Mouse (Mus musculus) limb, embryonic 10.5 days (tissue): ENCODE results near the gene Ddx19a. TPM values are rescaled to one million over a fixed set of nuclear protein-coding genes. Genes with fewer than 3 reads are reported as not detected.
"Not testable (repeated sequence)": the region's sequence is repeated elsewhere in the genome, so short reads cannot be mapped to it uniquely, and the experiment has no call there.

Source experiments
- DNase-seq: peaks from one replicate; pipeline ENCODE4 v3.0.0-alpha.2; 2017; ENCODE audit warnings: low spot score
- H3K27ac ChIP-seq: fragments of 300-500 bp; sonication (generic); 2 replicates; pipeline ENCODE4 v1.5.1; 2016; ENCODE audit warnings: mild to moderate bottlenecking
- H3K27me3 ChIP-seq: fragments of 300-500 bp; sonication (generic); 2 replicates; pipeline ENCODE4 v1.6.1; 2016; ENCODE audit warnings: low read depth, mild to moderate bottlenecking; ENCODE audit not compliant: poor library complexity, severe bottlenecking
- H3K36me3 ChIP-seq: fragments of 300-500 bp; sonication (generic); 2 replicates; pipeline ENCODE4 v1.6.1; 2016; ENCODE audit warnings: mild to moderate bottlenecking, moderate library complexity
- H3K4me1 ChIP-seq: fragments of 300-500 bp; sonication (generic); 2 replicates; pipeline ENCODE4 v1.6.1; 2016
- H3K4me3 ChIP-seq: fragments of 300-500 bp; sonication (generic); 2 replicates; pipeline ENCODE4 v1.5.1; 2016; ENCODE audit warnings: mild to moderate bottlenecking, moderate library complexity
- H3K9me3 ChIP-seq: fragments of 300-500 bp; sonication (generic); replicated peaks from 2 replicates; pipeline ENCODE4 v1.6.1; 2016; ENCODE audit warnings: mild to moderate bottlenecking
- WGBS: fragments of 180-500 bp; shearing (Covaris S2); methylation state at CpG from one replicate; pipeline ENCODE4 v1.1.7; 2016; 5-methylcytosine and 5-hydroxymethylcytosine counted together
- polyA plus RNA-seq: library from polyadenylated mRNA; unstranded; fragments of >200 nt; fragmentation: Nextera tagmentation; extraction: Ambion mirVana; gene quantifications from 2 replicates; pipeline ENCODE4 v1.2.1, GENCODE M21; 2016

The Ddx19a gene
- polyA plus RNA-seq, 1 experiment from 2014 or later: 24.0 TPM

DNA sequence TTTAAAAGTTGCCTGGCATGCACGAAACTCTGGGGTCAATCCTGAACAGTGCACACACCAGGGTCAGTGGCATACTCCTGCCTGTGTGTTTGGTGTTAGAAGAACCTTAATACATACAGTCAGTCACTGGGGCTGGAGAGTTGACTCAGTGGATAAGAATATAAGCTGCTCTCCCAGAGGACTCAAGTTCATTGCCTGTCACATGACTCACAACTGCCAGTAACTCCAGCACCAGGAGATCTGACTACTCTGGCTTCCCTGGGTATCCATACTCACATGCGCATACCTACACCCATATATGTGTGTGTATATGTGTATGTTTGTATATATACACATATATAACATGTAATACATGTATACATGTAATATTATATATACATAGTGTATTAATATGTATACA is 34.5 kb downstream of the Ddx19a start:
- H3K4me1 ChIP-seq: no peaks in the 10 kb centered on the region
- no peak overlapping the region for H3K27ac ChIP-seq
- no peak overlapping the region for H3K4me3 ChIP-seq
- DNase-seq: no peak
- no peaks in the 10 kb centered on the region for H3K27me3 ChIP-seq
- 91% methylated on average over 2 of the region's 2 CpGs for WGBS
- H3K9me3 ChIP-seq: no peaks in the 10 kb centered on the region
- peaks cover 92% of the 10 kb centered on the region for H3K36me3 ChIP-seq

DNA sequence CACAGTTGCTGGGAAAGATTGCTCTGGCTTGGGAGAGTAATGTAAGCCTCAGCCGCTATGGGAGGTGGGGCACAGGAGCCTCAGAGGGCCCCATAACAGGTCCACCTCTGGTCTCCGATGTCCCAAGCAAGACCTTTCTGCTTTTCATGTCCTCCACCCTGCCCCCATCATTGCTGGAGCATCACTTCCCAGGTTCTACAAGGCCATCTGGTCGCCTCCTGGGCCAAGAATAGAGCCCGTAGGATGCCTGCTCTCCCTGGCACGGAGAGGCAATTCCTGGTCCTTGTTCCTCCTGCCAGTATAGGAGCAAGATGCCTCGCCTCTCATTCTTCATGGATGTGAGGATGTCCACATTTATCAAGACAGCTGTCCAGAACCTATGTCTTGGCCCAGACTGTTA is 37.7 kb downstream of the Ddx19a start:
- 93% methylated on average over 6 of the region's 6 CpGs for WGBS
- Histone ChIP-seq H3K27ac (no peak overlapping the region), H3K4me1 (no peaks in the 10 kb centered on the region), H3K4me3 (no peak overlapping the region), H3K27me3 (no peaks in the 10 kb centered on the region), H3K36me3 (peaks cover 91% of the 10 kb centered on the region), H3K9me3 (no peaks in the 10 kb centered on the region)
- DNase-seq: no peak

DNA sequence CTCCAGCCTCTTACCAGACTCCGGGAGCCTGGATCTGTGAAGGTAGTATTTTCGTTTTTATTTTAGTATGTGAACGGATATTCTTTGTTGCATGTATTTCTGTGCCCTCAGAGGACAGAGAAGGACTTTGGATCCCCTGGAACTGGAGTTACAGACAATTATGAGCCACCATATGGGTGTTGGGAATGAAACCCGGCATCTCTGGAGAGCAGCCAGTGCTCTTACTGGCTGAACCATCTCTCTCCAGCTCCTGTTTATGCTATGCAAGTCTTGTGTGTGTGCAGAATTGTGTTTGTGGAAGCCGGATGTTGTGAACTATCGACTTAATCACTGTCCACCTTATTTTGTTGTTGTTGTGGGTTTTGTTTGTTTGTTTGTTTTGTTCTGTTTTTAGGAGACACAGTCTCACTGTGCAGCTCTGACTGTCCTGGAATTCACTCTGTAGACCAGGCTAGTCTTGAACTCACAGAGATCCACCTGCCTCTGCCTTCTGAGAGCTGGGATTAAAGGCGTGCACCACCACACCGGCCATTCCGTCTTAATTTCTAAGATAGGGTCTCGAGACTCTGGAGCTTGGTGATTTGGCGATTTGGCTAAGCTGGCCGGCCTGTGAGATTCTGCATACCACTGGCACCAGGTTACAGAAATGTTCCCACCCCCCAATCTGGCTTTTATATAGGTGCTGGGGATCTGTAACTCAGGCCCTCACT is 38.4 kb downstream of the Ddx19a start:
- no peak for DNase-seq
- Histone ChIP-seq H3K27ac (no peak overlapping the region), H3K4me1 (no peaks in the 10 kb centered on the region), H3K9me3 (no peaks in the 10 kb centered on the region), H3K4me3 (no peak overlapping the region), H3K36me3 (peaks cover 91% of the 10 kb centered on the region), H3K27me3 (no peaks in the 10 kb centered on the region)
- 94% methylated on average over 12 of the region's 12 CpGs for WGBS

DNA sequence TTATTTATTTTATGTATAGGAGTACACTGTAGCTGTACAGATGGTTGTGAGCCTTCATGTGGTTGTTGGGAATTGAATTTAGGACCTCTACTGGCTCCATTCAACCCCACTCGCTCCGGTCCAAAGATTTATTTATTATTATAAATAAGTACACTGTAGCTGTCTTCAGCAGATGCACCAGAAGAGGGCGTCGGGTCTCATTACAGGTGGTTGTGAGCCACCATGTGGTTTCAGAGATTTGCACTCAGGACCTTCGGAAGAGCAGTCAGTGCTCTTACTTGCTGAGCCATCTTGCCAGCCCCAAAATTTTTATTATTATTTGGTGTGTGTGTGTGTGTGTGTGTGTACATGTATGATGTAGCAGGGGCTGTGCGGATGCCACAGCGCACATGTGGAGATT is 39.0 kb downstream of the Ddx19a start:
- not testable (repeated sequence) for H3K4me3 ChIP-seq, H3K4me1 ChIP-seq, DNase-seq, H3K9me3 ChIP-seq, H3K27ac ChIP-seq, H3K27me3 ChIP-seq
- H3K36me3 ChIP-seq: peaks cover 91% of the 10 kb centered on the region
- WGBS: 91% methylated on average over 7 of the region's 7 CpGs

DNA sequence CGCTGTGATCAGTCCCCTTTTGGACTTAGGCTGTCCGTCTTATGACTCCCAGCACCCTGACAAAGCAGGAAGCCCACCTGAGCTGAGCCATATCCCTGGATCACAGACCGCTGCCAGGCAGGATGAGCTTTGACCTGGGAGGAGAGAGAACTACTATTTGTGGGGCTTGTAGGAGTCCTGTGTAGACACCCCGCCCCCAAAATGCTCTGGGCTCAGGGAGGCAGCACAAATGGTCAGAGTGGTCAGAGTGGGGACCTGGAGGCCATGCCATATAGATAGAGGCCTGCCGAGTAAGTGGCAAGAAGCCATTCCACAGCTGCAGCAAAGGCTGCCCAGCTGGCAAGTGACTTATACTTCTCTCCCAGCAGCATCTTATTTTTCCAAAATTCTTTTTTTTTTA is 39.5 kb downstream of the Ddx19a start:
- H3K27ac ChIP-seq: no peak overlapping the region
- H3K27me3 ChIP-seq: no peaks in the 10 kb centered on the region
- no peak overlapping the region for H3K4me3 ChIP-seq
- DNase-seq: no peak
- peaks cover 90% of the 10 kb centered on the region for H3K36me3 ChIP-seq
- no peaks in the 10 kb centered on the region for H3K9me3 ChIP-seq
- WGBS: 91% methylated on average over 5 of the region's 5 CpGs
- no peaks in the 10 kb centered on the region for H3K4me1 ChIP-seq

DNA sequence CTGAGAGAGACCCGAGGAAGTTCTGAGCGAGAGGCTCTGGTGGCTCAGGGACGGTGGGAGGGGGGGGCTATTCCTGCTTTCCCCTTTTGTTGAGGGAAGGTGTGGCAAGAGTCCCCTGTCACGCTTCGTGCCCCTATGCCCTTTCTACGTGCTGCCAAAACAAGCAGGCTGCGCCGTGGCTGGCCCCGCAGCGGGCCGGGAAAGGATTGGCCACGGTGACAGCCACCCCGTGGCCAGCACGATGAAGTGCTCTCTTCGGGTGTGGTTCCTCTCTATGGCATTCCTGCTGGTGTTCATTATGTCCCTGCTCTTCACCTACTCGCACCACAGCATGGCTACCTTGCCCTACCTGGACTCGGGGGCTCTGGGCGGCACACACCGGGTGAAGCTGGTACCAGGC is 40.1 kb downstream of the Ddx19a start:
- H3K4me1 ChIP-seq: no peaks in the 10 kb centered on the region
- H3K27ac ChIP-seq: no peak overlapping the region
- no peaks in the 10 kb centered on the region for H3K27me3 ChIP-seq
- H3K9me3 ChIP-seq: no peaks in the 10 kb centered on the region
- H3K36me3 ChIP-seq: peaks cover 89% of the 10 kb centered on the region
- WGBS: 93% methylated on average over 19 of the region's 19 CpGs
- H3K4me3 ChIP-seq: no peak overlapping the region
- DNase-seq: no peak

DNA sequence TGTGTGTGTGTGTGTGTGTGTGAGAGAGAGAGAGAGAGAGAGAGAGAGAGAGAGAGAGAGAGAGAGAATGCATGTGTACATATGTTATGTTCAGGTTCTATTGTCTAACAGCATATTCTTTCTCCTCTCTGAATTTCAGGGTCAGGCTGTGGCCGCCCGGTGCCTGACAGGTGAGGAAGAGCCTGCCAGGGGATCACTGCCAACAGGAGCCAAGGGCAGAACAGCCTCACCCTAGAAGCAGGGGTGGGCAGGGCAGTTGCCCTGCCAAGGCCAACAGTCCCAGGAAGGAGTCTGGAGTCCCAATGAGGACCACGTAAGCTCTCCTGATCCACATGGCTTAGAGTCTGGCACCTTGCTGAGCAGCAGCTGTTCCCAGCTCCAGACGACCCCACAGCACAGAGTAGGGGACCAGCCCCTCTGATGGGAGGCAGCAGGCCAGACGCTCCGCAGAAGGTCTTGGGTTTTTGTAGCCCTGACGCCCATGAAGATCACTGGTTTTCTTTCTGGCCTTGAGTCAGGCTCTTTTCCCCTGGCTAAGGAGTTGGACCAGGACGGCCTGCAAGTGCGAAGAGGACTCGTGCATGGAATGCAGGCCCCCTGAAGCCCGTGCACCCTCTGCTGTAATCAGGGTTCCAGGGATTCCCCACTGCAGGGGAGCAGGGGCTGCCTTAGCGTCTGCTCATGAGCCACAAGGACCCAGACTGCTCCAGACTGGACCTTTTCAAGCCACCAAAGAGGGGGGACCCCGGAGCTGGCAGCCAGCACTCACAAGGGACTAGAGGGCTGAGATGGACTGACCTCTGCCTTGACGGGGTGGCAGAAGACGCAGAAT is 40.8 kb downstream of the Ddx19a start:
- Histone ChIP-seq H3K27me3 (no peaks in the 10 kb centered on the region), H3K4me1 (no peaks in the 10 kb centered on the region), H3K36me3 (peaks cover 89% of the 10 kb centered on the region), H3K9me3 (no peaks in the 10 kb centered on the region), H3K27ac (no peak overlapping the region), H3K4me3 (no peak overlapping the region)
- DNase-seq: no peak
- 91% methylated on average over 15 of the region's 15 CpGs for WGBS

DNA sequence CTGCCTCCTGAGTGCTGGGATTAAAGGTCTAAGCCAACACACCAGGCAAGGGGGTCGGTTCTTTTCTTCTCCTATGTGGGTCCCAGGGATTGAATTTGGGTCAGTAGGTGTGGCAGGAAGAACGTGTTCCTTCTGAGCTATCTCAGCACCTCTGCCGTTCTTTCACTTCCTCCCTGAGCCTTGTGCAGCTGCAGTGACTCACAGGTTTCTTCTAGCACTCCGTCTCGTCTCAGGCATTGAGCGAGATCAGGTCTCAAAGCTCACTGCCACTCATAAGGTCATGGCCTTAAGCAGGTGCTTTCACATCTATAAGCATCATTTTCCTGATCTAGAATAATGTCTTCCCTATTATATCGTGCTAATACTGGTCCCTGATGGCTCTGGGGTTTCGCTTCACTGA is 42.8 kb downstream of the Ddx19a start:
- peaks cover 93% of the 10 kb centered on the region for H3K36me3 ChIP-seq

DNA sequence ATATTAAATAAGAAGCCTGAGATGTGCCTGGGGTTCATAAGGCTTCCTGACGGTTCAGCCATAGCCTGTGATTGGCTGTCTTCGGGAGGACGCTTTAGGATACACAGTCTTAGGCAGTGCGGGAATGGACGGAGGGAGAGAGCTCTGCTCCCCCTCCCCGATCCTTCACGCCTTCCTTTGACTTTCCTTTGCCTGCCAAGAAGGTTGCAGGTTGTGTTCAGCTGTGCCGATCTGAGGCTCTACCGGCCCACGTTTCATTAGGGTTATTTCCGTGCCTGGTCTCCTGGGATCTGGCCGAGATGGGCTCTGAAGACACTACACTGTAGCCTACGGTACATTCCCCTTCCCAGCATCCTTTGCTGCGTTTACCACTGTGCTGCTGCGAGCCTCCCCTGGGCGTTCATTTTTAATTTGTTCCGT is 47.5 kb downstream of the Ddx19a start:
- WGBS: 84% methylated on average over 17 of the region's 17 CpGs
- no peak overlapping the region for H3K27ac ChIP-seq
- 0 out of 2 replicates have a peak, but pooled peaks cover 3% of the 10 kb centered on the region for H3K4me1 ChIP-seq
- H3K4me3 ChIP-seq: no peak overlapping the region
- H3K36me3 ChIP-seq: peaks cover 70% of the 10 kb centered on the region
- no peaks in the 10 kb centered on the region for H3K9me3 ChIP-seq
- no peak for DNase-seq
- H3K27me3 ChIP-seq: no peaks in the 10 kb centered on the region

More for the DNA sequence above, 42.8 kb downstream of the Ddx19a start:
- H3K4me1 ChIP-seq: 0 out of 2 replicates have a peak, but pooled peaks cover 3% of the 10 kb centered on the region
- 84% methylated on average over 8 of the region's 8 CpGs for WGBS
- H3K9me3 ChIP-seq: no peaks in the 10 kb centered on the region
- no peak overlapping the region for H3K27ac ChIP-seq
- DNase-seq: no peak
- H3K4me3 ChIP-seq: no peak overlapping the region
- H3K27me3 ChIP-seq: no peaks in the 10 kb centered on the region

DNA sequence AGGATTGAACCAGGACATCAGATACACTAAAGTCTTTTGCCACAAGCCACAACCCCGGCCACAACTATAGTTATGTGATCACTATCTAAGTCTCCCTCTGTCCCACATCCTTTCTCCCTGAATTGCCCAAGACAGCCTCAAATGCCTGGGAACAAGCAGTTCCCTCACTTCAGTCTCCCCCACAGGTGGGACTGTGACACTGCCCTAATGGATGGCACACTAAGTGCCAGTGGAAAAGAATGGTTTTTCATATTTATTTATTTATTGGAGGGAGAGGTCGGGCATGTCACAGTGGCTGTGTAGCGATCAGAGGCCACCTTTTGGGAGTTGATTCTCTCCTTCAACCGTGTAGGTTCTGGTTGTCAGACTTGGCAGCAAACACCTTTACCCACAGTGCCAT is 51.9 kb downstream of the Ddx19a start:
- Histone ChIP-seq H3K4me1 (0 out of 2 replicates have a peak, but pooled peaks cover 3% of the 10 kb centered on the region), H3K36me3 (peaks cover 39% of the 10 kb centered on the region), H3K9me3 (no peaks in the 10 kb centered on the region), H3K27ac (no peak overlapping the region), H3K27me3 (no peaks in the 10 kb centered on the region), H3K4me3 (no peak overlapping the region)
- 91% methylated on average over 4 of the region's 4 CpGs for WGBS
- no peak for DNase-seq

DNA sequence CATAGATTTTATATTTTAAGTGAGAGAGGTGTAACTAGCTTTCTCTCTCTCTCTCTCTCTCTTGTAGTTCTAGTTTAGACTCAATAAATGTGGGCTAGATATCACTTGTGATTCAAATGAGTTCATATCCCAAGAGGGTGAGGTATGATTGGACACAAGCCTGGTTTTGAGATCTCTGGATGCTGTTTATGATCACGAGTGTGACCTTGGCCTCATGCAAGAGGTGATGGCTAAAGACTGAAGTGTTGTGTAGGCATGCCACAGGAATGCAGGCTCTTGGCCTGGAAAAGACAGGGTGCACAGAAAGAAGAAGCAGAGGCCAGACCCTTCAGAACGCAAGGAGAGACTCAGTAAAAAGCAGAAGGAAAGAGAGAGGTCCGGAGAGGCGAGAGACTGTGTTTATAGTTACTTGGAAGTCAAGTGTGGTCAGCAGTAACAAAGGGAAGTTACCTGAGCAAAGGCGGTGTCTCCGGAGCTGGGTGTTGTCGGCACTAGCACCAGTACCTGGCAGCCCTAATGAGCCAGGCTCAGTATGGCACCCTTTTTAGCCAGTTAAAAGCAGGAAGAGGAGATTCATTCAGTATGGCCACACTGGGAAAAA is 53.2 kb downstream of the Ddx19a start:
- no peaks in the 10 kb centered on the region for H3K4me1 ChIP-seq
- WGBS: 88% methylated on average over 7 of the region's 7 CpGs

DNA sequence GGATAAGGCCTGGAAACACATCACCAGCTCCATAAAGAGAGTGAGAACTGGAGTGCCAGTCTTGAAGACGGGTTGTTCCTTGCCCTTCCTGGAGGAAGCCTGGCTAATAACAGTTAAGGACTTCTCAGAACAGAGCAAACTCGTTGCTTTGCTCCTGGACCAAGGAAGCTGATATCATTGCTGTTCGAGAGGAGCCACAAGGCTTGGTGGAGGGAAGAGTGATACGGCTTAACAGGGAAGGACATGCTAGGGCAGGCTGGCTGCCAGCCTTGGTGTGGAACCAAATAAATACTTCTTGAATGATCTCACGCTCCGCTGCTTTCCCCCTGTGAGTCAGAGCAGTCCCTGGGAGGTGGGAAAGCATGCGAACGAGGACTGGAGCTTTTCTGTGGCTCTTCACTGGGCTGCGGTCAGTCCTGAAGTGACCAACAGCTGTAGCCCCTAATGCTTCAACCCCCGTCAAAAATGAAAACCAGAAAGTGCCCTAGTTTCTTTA is 56.1 kb downstream of the Ddx19a start:
- Histone ChIP-seq H3K4me1 (peaks cover 4% of the 10 kb centered on the region; the same call in 1 of the 2 replicates), H3K36me3 (peaks cover 35% of the 10 kb centered on the region), H3K9me3 (no peaks in the 10 kb centered on the region), H3K27me3 (no peaks in the 10 kb centered on the region), H3K27ac (no peak overlapping the region), H3K4me3 (no peak overlapping the region)
- 83% methylated on average over 10 of the region's 10 CpGs for WGBS
- no peak for DNase-seq

More for the DNA sequence above, 53.2 kb downstream of the Ddx19a start:
- Histone ChIP-seq H3K4me3 (no peak overlapping the region), H3K27ac (no peak overlapping the region), H3K36me3 (peaks cover 35% of the 10 kb centered on the region), H3K9me3 (no peaks in the 10 kb centered on the region), H3K27me3 (no peaks in the 10 kb centered on the region)
- DNase-seq: no peak
